Mouse (Mus musculus): ENCODE data around the gene Slc17a3. TPM values are rescaled to one million over a fixed set of nuclear protein-coding genes. Genes with fewer than 3 reads are reported as not detected.
A peak's percentile ranks its signal among the peaks of the same experiment; 100 is the strongest.

The Slc17a3 gene
- total and polyA plus RNA-seq, 2 experiments from 2014 or later: 0.05 TPM; not detected in 1

- H3K4me3 ChIP-seq (ENCODE audit: low read depth, low read length): no peak overlapping the region
- H3K36me3 ChIP-seq (ENCODE audit: insufficient read depth, low read length): no peaks in the 10 kb centered on the region
- no peak for TF ChIP-seq CTCF (IDR thresholded peaks at IDR 0.05)
- H3K9ac ChIP-seq (replicated peaks; ENCODE audit: low read length, poor library complexity, severe bottlenecking): no peak overlapping the region
- H3K4me2 ChIP-seq (ENCODE audit: low read depth, low read length, poor library complexity, severe bottlenecking): no peak overlapping the region
- no peak for ATAC-seq (ENCODE audit: low FRiP score)
- WGBS: 77% methylated on average over 4 of the region's 4 CpGs
- no peaks in the 10 kb centered on the region for H3K4me1 ChIP-seq (ENCODE audit: insufficient read depth, low read length)
- no peak for DNase-seq (ENCODE audit: low spot score)
- no peak overlapping the region for H3K27ac ChIP-seq (ENCODE audit: low read depth, low read length)
- no peaks in the 10 kb centered on the region for H3K27me3 ChIP-seq (ENCODE audit: insufficient read depth, low read length)
- no peaks in the 10 kb centered on the region for H3K9me3 ChIP-seq (ENCODE audit: low read length)
Observed at GRCm38 (mm10) chr13:23845851-23846250, 6.6 kb downstream of the Slc17a3 start.

GRCm38 (mm10) chr13:23849299-23849698 lies 10.1 kb downstream of the Slc17a3 start:
- no peaks in the 10 kb centered on the region for H3K4me1 ChIP-seq (ENCODE audit: insufficient read depth, low read length)
- H3K27me3 ChIP-seq (ENCODE audit: insufficient read depth, low read length): no peaks in the 10 kb centered on the region
- H3K36me3 ChIP-seq (ENCODE audit: insufficient read depth, low read length): no peaks in the 10 kb centered on the region
- no peak overlapping the region for H3K9ac ChIP-seq (replicated peaks; ENCODE audit: low read length, poor library complexity, severe bottlenecking)
- no peak for TF ChIP-seq CTCF (IDR thresholded peaks at IDR 0.05)
- no peaks in the 10 kb centered on the region for H3K9me3 ChIP-seq (ENCODE audit: low read length)
- no peak for DNase-seq (ENCODE audit: low spot score)
- WGBS: 95% methylated on average over 2 of the region's 2 CpGs
- no peak overlapping the region for H3K4me2 ChIP-seq (ENCODE audit: low read depth, low read length, poor library complexity, severe bottlenecking)
- no peak for ATAC-seq (ENCODE audit: low FRiP score)
- no peak overlapping the region for H3K4me3 ChIP-seq (ENCODE audit: low read depth, low read length)
- H3K27ac ChIP-seq (ENCODE audit: low read depth, low read length): no peak overlapping the region

- H3K27ac ChIP-seq (ENCODE audit: low read depth, low read length): peak overlapping the region; percentile 43; the same call in 1 of the 2 replicates
- no peak for TF ChIP-seq CTCF (IDR thresholded peaks at IDR 0.05)
- ATAC-seq (ENCODE audit: low FRiP score): peak; percentile 27; the same call in 1 of the 2 replicates
- no peak for DNase-seq (ENCODE audit: low spot score)
- H3K36me3 ChIP-seq (ENCODE audit: insufficient read depth, low read length): no peaks in the 10 kb centered on the region
- no peak overlapping the region for H3K9ac ChIP-seq (replicated peaks; ENCODE audit: low read length, poor library complexity, severe bottlenecking)
- no peak overlapping the region for H3K4me3 ChIP-seq (ENCODE audit: low read depth, low read length)
- H3K4me1 ChIP-seq (ENCODE audit: insufficient read depth, low read length): peaks cover 2% of the 10 kb centered on the region; the same call in 1 of the 2 replicates
- H3K4me2 ChIP-seq (ENCODE audit: low read depth, low read length, poor library complexity, severe bottlenecking): no peak overlapping the region
- no peaks in the 10 kb centered on the region for H3K9me3 ChIP-seq (ENCODE audit: low read length)
- WGBS: 57% methylated on average over 3 of the region's 3 CpGs
- no peaks in the 10 kb centered on the region for H3K27me3 ChIP-seq (ENCODE audit: insufficient read depth, low read length)
Observed at GRCm38 (mm10) chr13:23856401-23856800, 17.2 kb downstream of the Slc17a3 start.

- H3K4me2 ChIP-seq (ENCODE audit: low read depth, low read length, poor library complexity, severe bottlenecking): no peak overlapping the region
- H3K9me3 ChIP-seq (ENCODE audit: low read length): no peaks in the 10 kb centered on the region
- no peak overlapping the region for H3K27ac ChIP-seq (ENCODE audit: low read depth, low read length)
- H3K9ac ChIP-seq (replicated peaks; ENCODE audit: low read length, poor library complexity, severe bottlenecking): no peak overlapping the region
- TF ChIP-seq CTCF (IDR thresholded peaks at IDR 0.05): no peak
- no peaks in the 10 kb centered on the region for H3K36me3 ChIP-seq (ENCODE audit: insufficient read depth, low read length)
- ATAC-seq (ENCODE audit: low FRiP score) (no peak), DNase-seq (ENCODE audit: low spot score) (no peak)
- no peak overlapping the region for H3K4me3 ChIP-seq (ENCODE audit: low read depth, low read length)
- H3K4me1 ChIP-seq (ENCODE audit: insufficient read depth, low read length): peaks cover 2% of the 10 kb centered on the region; the same call in 1 of the 2 replicates
- H3K27me3 ChIP-seq (ENCODE audit: insufficient read depth, low read length): no peaks in the 10 kb centered on the region
Observed at GRCm38 (mm10) chr13:23861815-23862214, 22.6 kb downstream of the Slc17a3 start.

GRCm38 (mm10) chr13:23864711-23865110 lies 25.5 kb downstream of the Slc17a3 start:
- 88% methylated on average over 9 of the region's 9 CpGs for WGBS
- TF ChIP-seq CTCF (IDR thresholded peaks at IDR 0.05): no peak
- Histone ChIP-seq H3K36me3 (ENCODE audit: insufficient read depth, low read length) (no peaks in the 10 kb centered on the region), H3K27ac (ENCODE audit: low read depth, low read length) (no peak overlapping the region), H3K4me2 (ENCODE audit: low read depth, low read length, poor library complexity, severe bottlenecking) (no peak overlapping the region), H3K4me3 (ENCODE audit: low read depth, low read length) (no peak overlapping the region), H3K4me1 (ENCODE audit: insufficient read depth, low read length) (no peaks in the 10 kb centered on the region), H3K9me3 (ENCODE audit: low read length) (no peaks in the 10 kb centered on the region), H3K9ac (replicated peaks; ENCODE audit: low read length, poor library complexity, severe bottlenecking) (no peak overlapping the region), H3K27me3 (ENCODE audit: insufficient read depth, low read length) (no peaks in the 10 kb centered on the region)
- DNase-seq (ENCODE audit: low spot score): peak; percentile 3
- ATAC-seq (ENCODE audit: low FRiP score): no peak

GRCm38 (mm10) chr13:23866086-23866710 lies 27.0 kb downstream of the Slc17a3 start:
- no peak for TF ChIP-seq CTCF (IDR thresholded peaks at IDR 0.05)
- ATAC-seq (ENCODE audit: low FRiP score): no peak

More at GRCm38 (mm10) chr13:23866086-23866710, 27.0 kb downstream of the Slc17a3 start:
- 81% methylated on average over 9 of the region's 9 CpGs for WGBS
- Histone ChIP-seq H3K36me3 (ENCODE audit: insufficient read depth, low read length) (no peaks in the 10 kb centered on the region), H3K4me2 (ENCODE audit: low read depth, low read length, poor library complexity, severe bottlenecking) (no peak overlapping the region), H3K9me3 (ENCODE audit: low read length) (no peaks in the 10 kb centered on the region), H3K9ac (replicated peaks; ENCODE audit: low read length, poor library complexity, severe bottlenecking) (no peak overlapping the region), H3K27me3 (ENCODE audit: insufficient read depth, low read length) (no peaks in the 10 kb centered on the region), H3K27ac (ENCODE audit: low read depth, low read length) (no peak overlapping the region), H3K4me3 (ENCODE audit: low read depth, low read length) (no peak overlapping the region), H3K4me1 (ENCODE audit: insufficient read depth, low read length) (no peaks in the 10 kb centered on the region)
- DNase-seq (ENCODE audit: low spot score): no peak

Measured in midbrain, postnatal 0 days (tissue).